Mouse (Mus musculus): ENCODE results near the gene Pelo. TPM values are rescaled to one million over a fixed set of nuclear protein-coding genes. Genes with fewer than 3 reads are reported as not detected.

Gene Pelo
- polyA plus RNA-seq, 1 experiment, result 26.7 TPM

- Histone ChIP-seq H3K27me3 (ENCODE audit: control insufficient read depth, insufficient read depth, low read length, poor library complexity, severe bottlenecking) (no peaks in the 10 kb centered on the region), H3K4me1 (ENCODE audit: control insufficient read depth, insufficient read depth, low read length) (peaks cover 3% of the 10 kb centered on the region), H3K36me3 (ENCODE audit: control insufficient read depth, insufficient read depth, low read length, poor library complexity, severe bottlenecking) (no peaks in the 10 kb centered on the region), H3K9ac (ENCODE audit: low read depth, poor library complexity, severe bottlenecking) (no peak overlapping the region), H3K27ac (ENCODE audit: insufficient read depth, low read length) (no peak overlapping the region), H3K4me3 (ENCODE audit: low read depth, low read length) (no peak overlapping the region), H3K9me3 (replicated peaks; ENCODE audit: control insufficient read depth, insufficient read depth, low read length, poor library complexity, severe bottlenecking) (no peaks in the 10 kb centered on the region)
- TF ChIP-seq CTCF (IDR thresholded peaks at IDR 0.05; ENCODE audit: low read depth, low read length) (no peak), POLR2A (IDR thresholded peaks at IDR 0.05; ENCODE audit: insufficient read depth, low read length) (no peak), EP300 (IDR thresholded peaks at IDR 0.05; ENCODE audit: insufficient read depth, low read depth, low read length) (no peak)
Measured at GRCm38 (mm10) chr13:115127826-115128225, 37.8 kb upstream of the Pelo start.

- H3K36me3 ChIP-seq (ENCODE audit: control insufficient read depth, insufficient read depth, low read length, poor library complexity, severe bottlenecking), result no peaks in the 10 kb centered on the region
- H3K4me1 ChIP-seq (ENCODE audit: control insufficient read depth, insufficient read depth, low read length), result peaks cover 3% of the 10 kb centered on the region
- H3K27ac ChIP-seq (ENCODE audit: insufficient read depth, low read length), result no peak overlapping the region
- no peak for TF ChIP-seq POLR2A (IDR thresholded peaks at IDR 0.05; ENCODE audit: insufficient read depth, low read length)
- no peak for TF ChIP-seq EP300 (IDR thresholded peaks at IDR 0.05; ENCODE audit: insufficient read depth, low read depth, low read length)
- TF ChIP-seq CTCF (IDR thresholded peaks at IDR 0.05; ENCODE audit: low read depth, low read length), result no peak
- H3K4me3 ChIP-seq (ENCODE audit: low read depth, low read length), result no peak overlapping the region
- no peak overlapping the region for H3K9ac ChIP-seq (ENCODE audit: low read depth, poor library complexity, severe bottlenecking)
- no peaks in the 10 kb centered on the region for H3K9me3 ChIP-seq (replicated peaks; ENCODE audit: control insufficient read depth, insufficient read depth, low read length, poor library complexity, severe bottlenecking)
- H3K27me3 ChIP-seq (ENCODE audit: control insufficient read depth, insufficient read depth, low read length, poor library complexity, severe bottlenecking), result no peaks in the 10 kb centered on the region
Measured at GRCm38 (mm10) chr13:115126534-115126933, 36.5 kb upstream of the Pelo start.

DNA sequence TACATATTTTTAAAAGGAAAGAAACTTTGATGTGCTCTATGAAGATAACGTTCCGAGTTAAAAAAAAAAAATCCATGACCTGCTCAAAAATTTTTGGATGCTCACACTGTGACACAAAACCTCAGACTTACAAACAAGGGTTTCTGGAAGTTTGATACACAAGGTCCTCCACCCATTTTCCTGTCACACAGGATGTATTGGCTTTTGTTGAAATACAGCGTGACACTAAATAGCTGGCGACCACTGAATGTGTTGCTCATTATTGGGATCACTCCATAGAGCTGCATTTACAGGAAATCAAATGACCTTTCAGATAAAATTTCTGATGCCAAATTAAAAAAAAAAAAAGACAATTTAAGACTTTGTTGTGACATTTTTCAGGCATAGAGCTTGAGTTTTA lies 35.1 kb upstream of the Pelo start:
- Histone ChIP-seq H3K9ac (ENCODE audit: low read depth, poor library complexity, severe bottlenecking) (no peak overlapping the region), H3K36me3 (ENCODE audit: control insufficient read depth, insufficient read depth, low read length, poor library complexity, severe bottlenecking) (no peaks in the 10 kb centered on the region), H3K4me1 (ENCODE audit: control insufficient read depth, insufficient read depth, low read length) (no peaks in the 10 kb centered on the region), H3K4me3 (ENCODE audit: low read depth, low read length) (no peak overlapping the region), H3K27me3 (ENCODE audit: control insufficient read depth, insufficient read depth, low read length, poor library complexity, severe bottlenecking) (no peaks in the 10 kb centered on the region), H3K9me3 (replicated peaks; ENCODE audit: control insufficient read depth, insufficient read depth, low read length, poor library complexity, severe bottlenecking) (no peaks in the 10 kb centered on the region), H3K27ac (ENCODE audit: insufficient read depth, low read length) (no peak overlapping the region)
- TF ChIP-seq POLR2A (IDR thresholded peaks at IDR 0.05; ENCODE audit: insufficient read depth, low read length) (no peak), CTCF (IDR thresholded peaks at IDR 0.05; ENCODE audit: low read depth, low read length) (no peak), EP300 (IDR thresholded peaks at IDR 0.05; ENCODE audit: insufficient read depth, low read depth, low read length) (no peak)

- Histone ChIP-seq H3K4me3 (ENCODE audit: low read depth, low read length) (no peak overlapping the region), H3K9ac (ENCODE audit: low read depth, poor library complexity, severe bottlenecking) (no peak overlapping the region), H3K9me3 (replicated peaks; ENCODE audit: control insufficient read depth, insufficient read depth, low read length, poor library complexity, severe bottlenecking) (no peaks in the 10 kb centered on the region), H3K27me3 (ENCODE audit: control insufficient read depth, insufficient read depth, low read length, poor library complexity, severe bottlenecking) (no peaks in the 10 kb centered on the region), H3K27ac (ENCODE audit: insufficient read depth, low read length) (no peak overlapping the region), H3K4me1 (ENCODE audit: control insufficient read depth, insufficient read depth, low read length) (no peaks in the 10 kb centered on the region), H3K36me3 (ENCODE audit: control insufficient read depth, insufficient read depth, low read length, poor library complexity, severe bottlenecking) (no peaks in the 10 kb centered on the region)
- TF ChIP-seq POLR2A (IDR thresholded peaks at IDR 0.05; ENCODE audit: insufficient read depth, low read length), result no peak
- no peak for TF ChIP-seq EP300 (IDR thresholded peaks at IDR 0.05; ENCODE audit: insufficient read depth, low read depth, low read length)
- TF ChIP-seq CTCF (IDR thresholded peaks at IDR 0.05; ENCODE audit: low read depth, low read length), result no peak
Measured at GRCm38 (mm10) chr13:115124521-115124920, 34.5 kb upstream of the Pelo start.

GRCm38 (mm10) chr13:115118756-115119155 lies 28.8 kb upstream of the Pelo start:
- Histone ChIP-seq H3K4me1 (ENCODE audit: control insufficient read depth, insufficient read depth, low read length) (peaks cover 5% of the 10 kb centered on the region), H3K27ac (ENCODE audit: insufficient read depth, low read length) (no peak overlapping the region), H3K27me3 (ENCODE audit: control insufficient read depth, insufficient read depth, low read length, poor library complexity, severe bottlenecking) (no peaks in the 10 kb centered on the region), H3K9me3 (replicated peaks; ENCODE audit: control insufficient read depth, insufficient read depth, low read length, poor library complexity, severe bottlenecking) (no peaks in the 10 kb centered on the region), H3K9ac (ENCODE audit: low read depth, poor library complexity, severe bottlenecking) (no peak overlapping the region), H3K36me3 (ENCODE audit: control insufficient read depth, insufficient read depth, low read length, poor library complexity, severe bottlenecking) (no peaks in the 10 kb centered on the region), H3K4me3 (ENCODE audit: low read depth, low read length) (no peak overlapping the region)
- TF ChIP-seq CTCF (IDR thresholded peaks at IDR 0.05; ENCODE audit: low read depth, low read length), result no peak
- no peak for TF ChIP-seq POLR2A (IDR thresholded peaks at IDR 0.05; ENCODE audit: insufficient read depth, low read length)
- no peak for TF ChIP-seq EP300 (IDR thresholded peaks at IDR 0.05; ENCODE audit: insufficient read depth, low read depth, low read length)

GRCm38 (mm10) chr13:115118195-115118594 lies 28.2 kb upstream of the Pelo start:
- no peaks in the 10 kb centered on the region for H3K36me3 ChIP-seq (ENCODE audit: control insufficient read depth, insufficient read depth, low read length, poor library complexity, severe bottlenecking)
- no peak overlapping the region for H3K9ac ChIP-seq (ENCODE audit: low read depth, poor library complexity, severe bottlenecking)
- no peak overlapping the region for H3K27ac ChIP-seq (ENCODE audit: insufficient read depth, low read length)
- no peak for TF ChIP-seq POLR2A (IDR thresholded peaks at IDR 0.05; ENCODE audit: insufficient read depth, low read length)
- TF ChIP-seq EP300 (IDR thresholded peaks at IDR 0.05; ENCODE audit: insufficient read depth, low read depth, low read length), result no peak
- TF ChIP-seq CTCF (IDR thresholded peaks at IDR 0.05; ENCODE audit: low read depth, low read length), result no peak
- no peak overlapping the region for H3K4me3 ChIP-seq (ENCODE audit: low read depth, low read length)
- H3K27me3 ChIP-seq (ENCODE audit: control insufficient read depth, insufficient read depth, low read length, poor library complexity, severe bottlenecking), result no peaks in the 10 kb centered on the region
- no peaks in the 10 kb centered on the region for H3K9me3 ChIP-seq (replicated peaks; ENCODE audit: control insufficient read depth, insufficient read depth, low read length, poor library complexity, severe bottlenecking)
- peaks cover 5% of the 10 kb centered on the region for H3K4me1 ChIP-seq (ENCODE audit: control insufficient read depth, insufficient read depth, low read length)
